Mouse (Mus musculus) erythroid progenitor cell, adult 5-6 weeks (primary cell): ENCODE data around the gene Hoxc4. TPM values are rescaled to one million over a fixed set of nuclear protein-coding genes. Genes with fewer than 3 reads are reported as not detected.

Experiments used
- ATAC-seq: replicated peaks from 2 replicates; pipeline ENCODE4 v1.8.0; 2016; ENCODE audit warnings: moderate number of reproducible peaks, mild to moderate bottlenecking, moderate TSS enrichment, inconsistent platforms; ENCODE audit not compliant: poor library complexity, low FRiP score, severe bottlenecking
- total RNA-seq, 2 experiments: library from RNA; stranded (forward) in 1 of 2; stranded (reverse) in 1 of 2; fragments of 150-400 nt in 1 of 2; fragments of 186-747, 209-891 nt in 1 of 2; gene quantifications; 2 replicates each; pipeline versions ENCODE4 v1.2.3 to v1.2.4; 2015 to 2017; ENCODE audit warnings: low replicate concordance in 2 of 2

Hoxc4 gene
- total RNA-seq, 2 experiments from 2014 or later: not detected

DNA sequence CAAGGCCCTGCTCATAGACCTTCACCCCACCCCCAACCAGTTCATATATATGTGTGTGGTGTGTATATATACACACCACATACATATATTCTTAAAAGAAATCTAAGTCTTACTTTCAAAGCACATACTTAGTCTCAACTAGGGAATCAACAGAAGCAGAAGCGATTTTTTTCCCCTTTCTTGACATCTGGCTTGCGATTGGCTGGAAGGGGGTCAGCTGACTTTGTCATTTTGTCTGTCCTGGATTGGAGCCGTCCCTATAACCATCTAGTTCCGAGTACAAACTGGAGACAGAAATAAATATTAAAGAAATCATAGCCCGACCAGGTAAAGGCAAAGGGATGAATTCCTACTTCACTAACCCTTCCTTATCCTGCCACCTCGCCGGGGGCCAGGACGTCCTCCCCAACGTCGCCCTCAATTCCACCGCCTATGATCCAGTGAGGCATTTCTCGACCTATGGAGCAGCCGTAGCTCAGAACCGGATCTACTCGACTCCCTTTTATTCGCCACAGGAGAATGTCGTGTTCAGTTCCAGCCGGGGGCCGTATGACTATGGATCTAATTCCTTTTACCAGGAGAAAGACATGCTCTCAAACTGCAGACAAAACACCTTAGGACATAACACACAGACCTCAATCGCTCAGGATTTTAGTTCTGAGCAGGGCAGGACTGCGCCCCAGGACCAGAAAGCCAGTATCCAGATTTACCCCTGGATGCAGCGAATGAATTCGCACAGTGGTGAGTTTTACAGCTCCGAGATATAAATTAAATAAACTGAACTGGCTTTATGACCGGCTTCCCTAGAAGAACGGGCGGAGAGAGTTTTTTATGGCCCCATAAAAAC, 9.2 kb upstream of the Hoxc4 start:
- ATAC-seq: no peak

- ATAC-seq: no peak
Observed at GRCm38 (mm10) chr15:103010112-103010846, 8.5 kb upstream of the Hoxc4 start.

GRCm38 (mm10) chr15:103010847-103011555, 7.7 kb upstream of the Hoxc4 start:
- no peak for ATAC-seq

DNA sequence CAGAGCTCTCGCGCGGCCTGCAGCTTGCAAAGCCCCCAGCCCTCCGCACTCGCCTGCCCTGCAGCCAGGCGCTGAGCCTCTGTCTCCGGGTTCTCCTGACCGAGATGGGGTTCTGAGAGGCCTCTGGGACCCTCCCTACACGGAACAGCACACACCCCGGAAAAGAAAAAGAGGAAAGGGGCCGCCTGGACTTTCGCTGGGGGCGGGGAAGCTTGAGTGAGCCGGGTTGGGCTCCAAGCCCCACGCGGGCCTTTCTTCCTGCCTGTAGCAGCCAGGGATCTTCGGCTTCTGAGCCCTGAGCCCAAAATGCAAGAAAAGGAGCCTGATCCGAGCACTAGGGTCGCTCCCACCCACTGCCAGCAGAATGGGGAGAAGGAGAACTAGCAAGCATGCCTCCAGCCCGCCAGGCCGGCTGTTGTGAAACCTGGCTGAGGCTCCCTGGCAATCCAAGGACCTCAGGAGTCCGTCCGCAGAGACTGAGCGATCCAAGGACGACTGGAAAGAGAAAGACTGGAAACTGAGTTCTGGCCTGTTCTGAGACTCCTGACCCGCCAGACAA, 6.7 kb upstream of the Hoxc4 start:
- ATAC-seq: no peak

- no peak for ATAC-seq
Observed at GRCm38 (mm10) chr15:103013238-103013984, 5.3 kb upstream of the Hoxc4 start.

DNA sequence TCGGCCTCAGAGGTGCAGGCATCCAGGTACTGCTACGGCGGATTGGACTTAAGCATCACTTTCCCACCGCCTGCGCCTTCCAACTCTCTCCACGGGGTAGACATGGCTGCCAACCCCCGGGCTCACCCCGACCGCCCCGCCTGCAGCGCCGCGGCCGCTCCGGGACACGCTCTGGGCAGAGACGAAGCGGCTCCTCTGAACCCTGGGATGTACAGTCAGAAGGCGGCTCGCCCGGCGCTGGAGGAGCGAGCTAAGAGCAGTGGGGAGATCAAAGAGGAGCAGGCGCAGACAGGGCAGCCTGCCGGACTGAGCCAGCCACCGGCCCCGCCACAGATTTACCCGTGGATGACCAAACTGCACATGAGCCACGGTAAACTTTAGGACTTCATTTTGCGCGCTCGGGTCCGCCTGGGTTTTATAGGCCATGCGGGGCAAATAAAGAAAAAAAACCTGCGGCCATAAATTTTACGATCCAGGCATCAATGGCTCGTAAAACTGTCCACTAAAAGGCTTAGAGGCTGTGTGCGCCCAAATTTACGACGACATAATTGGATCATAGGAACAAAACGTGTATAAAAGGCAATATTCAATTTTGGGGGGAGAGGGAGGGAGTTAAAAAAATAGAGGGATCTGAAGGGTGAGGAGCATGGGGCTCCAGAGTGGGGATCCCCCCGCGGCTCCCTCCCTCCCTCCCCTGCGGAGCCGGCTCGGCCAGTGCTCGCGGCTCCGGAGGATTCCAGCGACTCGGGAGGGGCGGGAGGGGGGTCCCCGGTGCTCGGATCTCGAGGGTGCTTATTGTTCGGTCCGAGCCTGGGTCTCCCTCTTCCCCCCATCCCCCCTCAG, 4.3 kb upstream of the Hoxc4 start:
- no peak for ATAC-seq

DNA sequence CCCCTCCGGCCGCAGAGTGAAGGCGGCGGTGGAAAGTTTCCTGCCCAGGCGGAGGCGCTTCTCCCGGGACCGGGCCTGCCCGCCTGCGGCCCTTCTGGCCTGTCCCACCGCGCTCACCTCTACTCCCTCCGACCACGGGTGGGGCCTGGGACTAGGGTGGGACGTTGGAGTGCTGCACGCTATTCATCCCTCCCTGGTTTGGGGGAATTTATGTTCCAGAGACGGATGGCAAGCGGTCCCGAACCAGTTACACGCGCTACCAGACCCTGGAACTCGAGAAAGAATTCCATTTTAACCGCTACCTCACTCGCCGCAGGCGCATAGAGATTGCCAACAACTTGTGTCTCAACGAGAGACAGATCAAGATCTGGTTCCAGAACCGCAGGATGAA, 3.7 kb upstream of the Hoxc4 start:
- no peak for ATAC-seq

DNA sequence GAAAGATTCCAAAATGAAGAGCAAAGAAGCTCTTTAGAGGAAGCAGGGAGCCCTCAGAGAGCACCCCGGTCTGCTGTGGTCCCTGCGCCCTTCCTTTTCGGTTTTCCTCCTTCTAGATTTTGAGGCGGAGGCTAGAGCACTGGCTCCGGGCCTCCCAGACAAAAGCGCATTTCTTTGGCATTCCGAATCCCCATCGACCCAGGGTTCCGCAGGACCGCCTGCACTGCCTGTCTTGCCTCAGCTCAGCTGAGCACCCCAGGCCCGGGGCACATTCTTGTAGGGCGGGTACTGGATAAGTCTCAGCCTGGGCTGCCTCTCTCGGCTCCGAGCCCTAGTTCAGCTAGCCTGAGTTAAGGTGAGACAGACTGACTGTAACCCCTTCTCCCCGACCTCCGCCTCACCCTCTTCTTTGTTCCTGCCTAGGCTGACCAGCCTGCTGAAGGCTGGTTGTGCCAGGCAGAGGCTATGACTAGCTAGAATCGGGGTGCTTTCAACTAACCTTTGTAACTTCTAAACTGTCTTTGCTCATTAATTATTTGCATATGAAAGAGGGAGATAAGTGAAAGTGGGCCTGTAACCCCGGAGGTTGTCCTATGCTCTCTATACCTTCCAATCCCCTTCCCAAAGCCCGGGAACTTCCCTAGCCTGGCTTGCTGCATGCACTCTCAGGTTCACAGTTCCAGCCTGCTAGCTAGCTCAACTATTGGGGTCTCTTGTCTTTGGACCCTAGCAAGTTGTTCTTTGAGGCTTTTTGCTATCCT, 3.1 kb upstream of the Hoxc4 start:
- no peak for ATAC-seq

GRCm38 (mm10) chr15:103020899-103021418, 2.2 kb downstream of the Hoxc4 start:
- ATAC-seq: no peak

DNA sequence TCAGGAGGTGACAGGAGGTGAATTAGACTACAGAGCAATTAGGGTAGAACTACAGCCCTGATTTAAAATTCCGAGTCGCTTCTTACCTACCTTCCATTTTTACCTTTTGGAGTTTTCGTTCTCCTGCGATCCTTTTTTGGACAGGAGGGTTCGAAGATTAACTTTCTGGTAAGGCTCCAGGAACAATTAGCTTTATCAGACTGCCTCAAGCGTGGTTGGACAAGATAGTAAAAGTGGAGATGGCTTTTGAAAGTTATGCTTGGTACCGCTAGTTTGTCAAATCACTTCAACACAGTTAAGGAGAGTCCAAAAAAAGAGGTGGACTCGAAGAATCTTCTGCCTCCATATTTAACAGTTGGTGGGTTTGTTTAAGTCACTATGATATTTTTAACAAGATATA, 2.8 kb downstream of the Hoxc4 start:
- no peak for ATAC-seq

DNA sequence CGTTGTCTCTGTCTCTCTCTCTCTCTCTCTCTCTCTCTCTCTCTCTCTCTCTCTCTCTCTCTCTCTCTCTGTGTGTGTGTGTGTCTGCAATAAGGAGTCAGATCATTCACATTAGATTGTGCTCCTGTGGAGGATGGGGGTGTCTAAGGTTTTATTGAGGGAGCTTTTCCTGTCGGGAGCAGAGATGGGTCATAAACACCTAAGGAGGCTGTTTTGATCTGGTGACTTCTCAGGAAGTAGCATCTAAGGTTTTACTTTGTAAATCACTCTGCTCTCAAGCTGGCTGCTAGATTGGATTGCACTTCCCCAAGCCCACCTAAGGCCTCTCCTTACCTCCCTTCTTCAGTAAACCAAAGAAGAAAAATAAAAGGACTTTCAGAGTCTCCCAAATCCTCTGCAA, 5.4 kb downstream of the Hoxc4 start:
- no peak for ATAC-seq

DNA sequence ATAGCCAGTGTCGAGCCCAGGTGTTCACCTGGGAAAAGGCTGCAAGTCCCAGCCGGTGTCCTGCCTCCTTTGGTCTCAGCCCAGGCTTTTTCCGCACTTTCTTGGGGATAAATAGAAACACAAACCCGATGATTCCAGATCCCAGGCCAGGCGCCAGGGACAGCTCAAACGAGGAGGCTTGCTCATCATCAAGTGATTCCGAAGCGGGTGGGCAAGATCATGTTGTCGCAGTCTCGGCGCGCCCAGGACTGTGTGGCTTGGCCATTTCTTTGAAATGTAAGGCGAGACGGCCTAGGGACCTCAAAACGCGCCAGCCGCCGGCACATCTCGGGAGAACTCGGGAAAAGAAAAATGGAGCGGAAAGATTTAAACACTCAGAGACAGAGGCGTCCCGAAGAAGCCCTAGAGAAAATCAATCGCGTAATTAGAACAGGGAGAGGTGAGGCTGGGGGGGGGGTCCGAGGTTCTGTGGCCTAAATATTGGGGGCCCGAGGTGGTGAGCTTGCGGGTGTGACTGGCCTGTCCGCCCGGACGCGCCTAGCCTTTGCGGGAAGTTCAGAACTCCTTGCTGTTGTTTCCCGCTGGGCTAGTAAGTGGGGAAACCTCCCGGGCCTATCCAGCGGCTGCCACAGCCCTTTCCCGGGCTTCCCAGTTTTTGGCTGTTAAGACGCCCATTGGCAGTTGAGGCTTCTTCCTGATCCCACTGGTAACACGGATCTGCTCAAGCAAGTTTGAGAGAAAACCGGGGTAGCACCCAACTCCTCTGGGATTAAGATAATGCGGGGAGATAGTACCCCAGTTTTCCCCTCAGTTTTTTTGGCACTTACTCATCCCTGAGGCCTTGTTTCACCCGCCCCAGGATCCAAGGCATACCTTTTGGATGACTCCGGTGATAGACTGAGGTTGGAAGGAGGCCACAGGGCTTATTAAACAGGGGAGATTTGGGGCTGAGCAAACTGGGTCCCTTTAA, 8.8 kb downstream of the Hoxc4 start:
- ATAC-seq: no peak

DNA sequence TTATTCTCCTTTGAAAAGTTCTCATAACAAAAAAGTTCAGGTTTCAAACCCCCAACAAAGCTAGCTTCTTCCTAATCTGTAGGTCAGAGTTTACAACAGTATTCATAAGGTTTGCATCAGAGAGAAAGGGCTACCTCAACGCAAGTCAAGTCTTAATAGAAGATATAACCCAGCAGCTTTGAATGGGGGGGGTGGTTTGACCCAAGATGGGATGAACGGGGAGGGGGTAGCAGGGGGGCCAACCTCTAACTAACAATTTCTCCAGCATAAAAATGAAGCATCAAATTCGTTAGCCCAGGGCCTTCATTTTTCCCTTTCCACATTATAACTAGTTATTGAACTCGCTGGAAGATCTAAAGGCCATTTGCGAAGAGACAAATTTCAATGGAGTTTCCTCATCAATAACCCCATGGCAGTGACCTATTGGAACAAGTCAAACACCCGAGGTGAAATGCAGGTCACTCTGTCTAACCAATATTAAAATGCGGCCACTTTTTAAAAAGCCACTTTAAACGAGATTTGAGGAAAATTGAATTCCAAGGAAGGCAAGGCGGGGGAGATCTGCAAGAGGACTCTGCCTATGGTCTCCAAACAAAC, 10.3 kb downstream of the Hoxc4 start:
- no peak for ATAC-seq

DNA sequence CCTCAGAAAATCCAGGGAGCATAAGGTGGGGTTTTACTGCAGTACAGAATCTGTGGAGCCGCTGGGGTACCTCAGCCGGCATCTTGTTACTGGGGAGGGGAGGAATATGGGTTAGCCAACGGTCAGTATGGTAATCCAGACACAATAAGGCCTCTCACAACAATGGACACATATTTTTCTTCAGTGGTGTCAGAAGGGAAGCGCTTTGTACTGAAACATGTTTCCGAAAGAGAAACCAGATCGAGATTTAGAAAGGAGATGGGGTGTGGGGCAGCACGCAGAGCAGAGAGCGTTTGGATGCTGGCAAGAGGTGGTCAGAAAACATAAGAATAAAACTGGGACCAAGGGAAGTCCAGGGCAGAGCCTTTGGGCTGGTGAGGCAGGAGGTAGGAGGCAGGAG, 11.4 kb downstream of the Hoxc4 start:
- no peak for ATAC-seq

GRCm38 (mm10) chr15:103032167-103032566, 13.4 kb downstream of the Hoxc4 start:
- no peak for ATAC-seq
